Mouse (Mus musculus): Measurements from ENCODE around the gene Adipor2.

DNA sequence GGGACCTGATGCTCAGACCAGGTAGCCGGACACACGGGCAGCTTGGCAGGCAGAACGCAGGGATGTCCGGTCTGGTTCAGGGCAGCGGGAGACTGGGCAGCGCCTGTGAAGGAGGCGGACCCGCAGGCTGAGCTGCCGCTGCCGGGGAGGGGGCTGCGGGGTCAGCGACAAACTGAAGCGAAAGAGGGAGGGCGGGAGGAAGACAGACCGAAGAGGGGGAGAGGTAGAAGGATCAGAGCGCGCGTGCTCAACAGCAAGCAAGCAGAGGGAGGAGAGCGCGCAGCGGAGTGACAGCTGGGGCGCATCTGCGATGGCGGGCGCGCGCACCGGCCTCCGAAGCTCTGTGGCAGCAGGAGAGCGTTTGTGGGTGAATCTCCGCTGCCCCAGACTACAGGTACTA lies 87.0 kb downstream of the Adipor2 start, which contains the start of gene Lrtm2:
- no peak for TF ChIP-seq POLR2A (IDR thresholded peaks at IDR 0.05; ENCODE audit: extremely low read depth, insufficient read depth, low read length)
- no peak for TF ChIP-seq CTCF (IDR thresholded peaks at IDR 0.05; ENCODE audit: low read depth, low read length)
